Mouse (Mus musculus) embryonic stem cell, embryonic (primary cell): ENCODE measurements around the gene Nr1i3.

Experiments used
- CTCF ChIA-PET, 4 experiments: fragments of 300-600 bp in 2 of 4; fragments of 350-600 bp in 2 of 4; sonication (Branson Sonifier 250); formaldehyde crosslinking; loops; one replicate each; lab custom pipeline; 2022; ENCODE audit warnings: inconsistent platforms in 2 of 4; lab: Charles Lee
- POLR2A ChIA-PET, 4 experiments: fragments of 300-600 bp in 2 of 4; fragments of 350-600 bp in 2 of 4; sonication (Branson Sonifier 250); formaldehyde crosslinking; loops; one replicate each; lab custom pipeline; 2022; ENCODE audit warnings: antibody characterized with exemption in 4 of 4, inconsistent platforms in 1 of 4; lab: Charles Lee

The Nr1i3 gene

DNA sequence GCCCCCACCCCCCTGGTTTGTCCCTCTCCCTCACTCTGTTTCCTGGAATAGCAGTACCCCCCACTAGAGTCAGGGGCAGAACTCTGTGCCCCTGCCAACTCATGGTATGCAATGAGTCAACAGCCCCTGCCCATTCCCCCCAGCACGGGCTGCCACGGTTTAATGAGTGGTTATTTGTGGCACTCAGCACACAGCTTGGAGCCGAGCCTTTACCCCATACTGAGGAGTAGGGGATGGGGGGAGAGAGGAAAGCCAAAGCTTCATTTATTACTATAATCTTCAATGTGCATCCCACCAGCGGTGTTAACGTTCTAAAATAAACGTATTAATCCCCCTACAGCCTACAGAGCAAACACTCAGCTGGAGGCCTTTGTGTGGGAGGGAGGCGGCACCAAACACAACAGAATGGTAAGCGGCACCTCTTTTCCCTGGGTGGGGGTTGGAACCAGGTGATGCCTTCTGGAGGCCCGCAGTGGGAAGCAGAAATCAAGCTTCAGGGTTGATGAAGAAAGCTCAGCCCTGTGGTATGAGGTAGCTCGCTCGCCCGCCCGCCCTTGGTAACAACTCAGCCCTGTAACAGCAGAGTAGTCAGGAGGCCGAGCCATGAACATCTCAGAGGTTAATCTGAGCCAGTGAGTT is 24.2 kb upstream of the Nr1i3 start:
- ChIA-PET POLR2A (interaction anchor here (0.6 to 2.1 kb wide), 14 partner anchors 7 to 378 kb away, joined by 3 to 8 read pairs (median 4); partner anchors contain the start of genes Atf6 (in 1 of the 4), Nr1i3 (in 1 of the 4) and Pcp4l1 (in 1 of the 4)), CTCF (interaction anchor here in 3 of 4 experiments (0.6 to 2.5 kb wide), 10 partner anchors 15 to 138 kb away, joined by 3 to 18 read pairs (median 3); partner anchors contain the start of gene Tomm40l (in 1 of the 3))

DNA sequence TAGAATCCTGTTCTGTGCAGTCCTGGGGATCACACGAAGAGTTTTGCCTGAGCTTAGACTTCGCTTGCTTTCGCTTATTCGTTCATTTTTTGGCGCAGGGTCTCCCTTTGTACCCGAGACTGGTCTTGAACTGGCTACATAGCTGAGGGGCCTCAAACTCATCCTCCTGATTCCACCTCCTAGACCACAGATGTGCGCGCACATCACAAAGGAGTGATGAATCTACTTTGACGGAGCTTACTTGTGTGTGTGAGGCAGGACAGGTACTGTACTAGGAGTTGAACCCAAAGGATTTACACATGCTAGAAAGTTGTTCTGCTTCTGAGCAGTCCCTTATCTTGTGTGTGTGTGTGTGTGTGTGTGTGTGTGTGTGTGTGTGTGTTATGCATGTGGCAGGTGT is 22.9 kb upstream of the Nr1i3 start:
- ChIA-PET POLR2A (interaction anchor here in 2 of 4 experiments (0.7 to 1.9 kb wide), 4 partner anchors 12 to 40 kb away, joined by 3 to 5 read pairs (median 4); partner anchors contain the start of genes Mpz (in 1 of the 2) and Sdhc (in 1 of the 2)), CTCF (interaction anchor here (0.6 to 2.5 kb wide), 5 partner anchors 15 to 166 kb away, joined by 3 to 18 read pairs (median 4); partner anchors contain the start of gene Tomm40l (in 1 of the 4))

DNA sequence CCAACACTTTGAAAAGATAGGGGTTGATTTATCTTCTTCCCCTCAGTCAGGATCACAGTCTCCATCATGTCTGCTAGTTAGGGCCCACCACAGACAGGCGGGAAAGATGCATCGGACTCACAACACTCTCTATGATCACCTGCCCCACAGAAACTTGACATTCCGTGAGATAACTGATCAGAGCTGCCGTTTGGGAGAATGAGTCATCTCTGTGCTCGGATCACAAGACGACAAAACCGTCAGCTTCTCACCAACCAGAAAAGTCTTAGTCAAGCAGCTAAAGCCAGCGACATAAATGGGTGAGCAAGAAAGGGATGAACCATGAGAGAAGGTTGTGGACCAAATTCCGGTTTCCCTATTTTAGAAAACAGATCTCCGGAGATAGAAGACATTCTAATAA is 21.5 kb upstream of the Nr1i3 start:
- ChIA-PET POLR2A (interaction anchor here in 2 of 4 experiments (1.1 to 1.4 kb wide), 2 partner anchors 13 to 17 kb away, joined by 3 read pairs; no protein-coding TSS in a partner anchor), CTCF (interaction anchor here in 3 of 4 experiments (0.5 to 1.2 kb wide), 6 partner anchors 25 to 310 kb away, joined by 3 to 10 read pairs (median 4); no protein-coding TSS in a partner anchor)

DNA sequence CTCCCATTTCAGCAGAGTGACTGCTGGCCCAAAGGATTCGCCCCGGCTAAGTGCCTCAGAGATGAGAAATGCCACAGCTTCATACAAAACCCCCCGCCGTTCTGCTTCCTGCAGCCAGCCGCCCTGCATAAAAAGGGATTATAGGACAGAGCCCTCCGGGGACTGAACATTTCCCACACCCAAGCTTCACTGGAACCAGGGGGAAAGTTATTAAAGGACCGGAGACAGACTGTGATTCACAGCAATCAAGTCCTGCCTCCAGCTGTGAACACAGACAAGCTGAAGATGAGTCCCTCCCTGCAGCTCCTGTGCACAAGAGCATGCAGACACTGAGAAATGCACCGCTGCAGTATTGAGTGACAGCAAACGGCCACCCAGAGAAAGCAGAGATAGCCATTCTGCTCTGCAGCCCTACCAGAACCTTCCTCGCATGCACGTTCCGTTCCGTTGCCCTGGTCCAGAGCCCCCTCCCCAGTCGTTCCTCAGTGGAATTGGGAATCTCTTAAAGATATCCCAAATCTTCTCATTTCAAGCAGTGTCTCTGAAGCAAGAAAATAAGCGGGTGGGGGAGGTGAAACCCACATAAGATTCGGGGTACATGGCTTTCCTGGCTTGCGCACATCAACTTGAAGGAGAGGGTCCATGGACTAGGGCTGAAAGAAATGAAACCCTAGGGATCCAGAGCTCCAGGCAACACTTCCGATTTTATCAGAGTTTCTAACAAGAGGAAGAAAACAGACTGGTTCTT is 20.5 kb upstream of the Nr1i3 start:
- CTCF ChIA-PET = interaction anchor here in 3 of 4 experiments (0.5 to 1.6 kb wide), 7 partner anchors 23 to 29 kb away, joined by 3 to 4 read pairs (median 3); no protein-coding TSS in a partner anchor
- POLR2A ChIA-PET = interaction anchor here in 3 of 4 experiments (1.0 to 3.7 kb wide), 8 partner anchors 9 to 220 kb away, joined by 3 to 24 read pairs (median 3); partner anchors contain the start of genes Nr1i3 (in 1 of the 3) and Tomm40l (in 1 of the 3)

DNA sequence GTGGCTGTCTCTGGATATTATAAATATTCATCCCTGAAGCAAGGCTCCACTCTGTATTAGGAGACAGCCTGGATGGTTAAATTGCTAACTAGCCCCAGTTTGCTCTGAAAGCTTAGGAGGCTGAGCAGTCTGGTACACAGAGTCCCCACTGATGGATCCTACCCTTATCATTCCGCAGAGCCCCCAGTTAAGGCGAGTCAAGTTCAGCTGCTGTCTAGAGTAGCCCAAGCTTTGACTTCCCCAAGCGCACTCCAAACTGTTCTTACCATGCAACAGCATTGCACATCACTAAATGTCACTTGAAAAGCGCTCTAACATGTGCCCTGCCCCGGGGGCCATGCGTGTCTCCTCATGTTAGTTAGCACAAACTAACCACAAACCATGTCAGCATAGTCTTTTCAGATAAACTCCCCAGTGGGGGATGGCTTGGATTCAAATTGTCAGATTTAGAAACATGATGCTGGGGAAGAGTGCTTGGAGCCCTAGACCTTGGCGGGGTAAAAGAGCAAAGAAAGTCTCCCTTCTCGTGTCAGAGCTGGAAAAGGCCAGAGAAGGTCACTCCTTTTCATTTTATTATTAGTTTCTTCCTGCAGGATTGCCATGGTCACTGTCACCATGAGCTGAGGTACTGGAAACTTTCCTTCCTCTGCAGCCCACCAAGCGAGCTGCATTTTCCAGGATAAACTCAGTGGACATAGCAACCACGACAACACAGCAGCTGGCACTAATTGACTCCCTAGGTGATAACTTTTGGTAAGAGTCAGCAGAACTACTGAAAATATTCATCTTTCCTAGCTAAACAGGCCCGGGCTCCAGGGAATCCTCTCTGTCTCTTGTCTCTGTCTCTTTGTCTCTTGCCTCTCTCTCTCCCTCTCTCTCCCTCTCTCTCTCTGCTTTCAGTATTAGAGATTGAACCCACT is 19.6 kb upstream of the Nr1i3 start:
- CTCF ChIA-PET = interaction anchor here (1.4 to 2.6 kb wide), 4 partner anchors 26 to 27 kb away, joined by 4 to 22 read pairs (median 8); partner anchors contain the start of gene Tomm40l (in 1 of the 4)
- POLR2A ChIA-PET = interaction anchor here in 3 of 4 experiments (0.6 to 3.7 kb wide), 14 partner anchors 9 to 219 kb away, joined by 3 to 24 read pairs (median 4); partner anchors contain the start of genes Nr1i3 (in 1 of the 3) and Tomm40l (in 1 of the 3)

DNA sequence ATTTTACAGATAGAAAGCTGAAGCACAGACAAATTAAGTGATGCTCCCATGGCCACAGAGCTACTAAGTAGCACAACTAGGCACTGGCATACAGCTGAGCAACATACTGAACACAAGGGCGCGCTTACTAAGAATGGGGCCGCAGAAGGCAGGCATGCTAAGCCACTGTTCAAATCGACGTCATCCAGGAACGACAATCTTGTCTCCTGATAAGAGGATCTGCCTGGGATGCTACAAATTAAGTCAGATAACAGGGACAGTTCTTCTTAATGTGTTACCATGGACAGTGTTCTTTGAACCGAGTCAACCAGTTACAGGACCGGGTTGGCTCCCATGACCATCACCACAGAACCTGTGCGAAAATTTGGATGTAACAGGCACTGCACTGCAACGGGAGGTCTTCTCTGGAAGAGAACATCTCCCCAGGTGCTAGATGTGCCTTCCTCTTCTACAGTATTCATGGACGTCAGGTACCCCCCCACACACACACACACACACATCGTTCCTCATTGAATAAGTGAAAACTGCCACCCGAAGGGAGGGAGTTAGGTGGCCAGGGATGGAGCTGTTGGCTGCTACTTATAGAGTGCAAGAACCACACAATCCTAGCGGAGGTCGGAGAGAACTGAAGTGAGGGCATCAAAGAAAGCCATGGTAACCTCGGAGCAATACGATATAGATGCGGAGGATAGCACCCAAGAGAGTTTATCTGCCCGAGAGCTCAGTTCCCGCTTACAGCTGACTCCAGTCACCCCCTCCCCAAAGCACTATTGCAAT is 18.5 kb upstream of the Nr1i3 start:
- POLR2A ChIA-PET = interaction anchor here (0.6 to 3.7 kb wide), 26 partner anchors 9 to 282 kb away, joined by 3 to 24 read pairs (median 4); partner anchors contain the start of genes B4galt3 (in 1 of the 4), Nr1i3 (in 1 of the 4), Ppox (in 1 of the 4) and Tomm40l (in 1 of the 4)

DNA sequence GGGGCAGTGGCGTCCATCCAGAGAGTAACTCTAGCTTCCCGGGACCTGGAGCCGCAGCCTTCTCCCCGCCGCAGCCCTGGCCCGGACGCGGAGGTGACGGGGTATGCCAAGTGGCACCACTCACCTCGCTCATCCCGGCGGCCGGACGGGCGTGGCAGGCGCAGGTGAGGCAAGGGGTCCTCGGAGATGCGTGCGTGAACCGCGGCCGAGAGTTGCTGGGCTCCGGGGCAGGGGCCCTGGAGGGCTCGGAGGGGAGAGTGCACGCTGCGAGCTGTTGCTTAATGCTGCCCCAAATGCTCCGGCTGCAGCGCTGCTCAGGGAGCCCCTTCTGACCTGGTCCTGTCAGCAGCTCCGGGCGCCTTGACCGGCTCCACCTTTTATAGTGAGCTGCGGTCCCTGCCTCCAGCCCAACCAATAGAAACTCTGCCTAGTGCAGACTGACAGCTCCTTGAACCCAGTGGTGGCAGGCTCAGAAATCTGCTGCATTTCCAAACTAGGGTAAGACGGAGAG is 17.8 kb upstream of the Nr1i3 start, which contains the start of gene Pcp4l1:
Gene Pcp4l1, minus strand, starts transcription at position 382 of the 511 bp plus-strand sequence.
- CTCF ChIA-PET = interaction anchor here (0.6 to 2.6 kb wide), 14 partner anchors 12 to 179 kb away, joined by 3 to 22 read pairs (median 4); partner anchors contain the start of genes Ppox (in 1 of the 4) and Tomm40l (in 1 of the 4)

More for the DNA sequence above, 18.5 kb upstream of the Nr1i3 start:
- CTCF ChIA-PET = interaction anchor here (0.6 to 2.6 kb wide), 9 partner anchors 13 to 76 kb away, joined by 3 to 22 read pairs (median 4); partner anchors contain the start of gene Tomm40l (in 1 of the 4)

DNA sequence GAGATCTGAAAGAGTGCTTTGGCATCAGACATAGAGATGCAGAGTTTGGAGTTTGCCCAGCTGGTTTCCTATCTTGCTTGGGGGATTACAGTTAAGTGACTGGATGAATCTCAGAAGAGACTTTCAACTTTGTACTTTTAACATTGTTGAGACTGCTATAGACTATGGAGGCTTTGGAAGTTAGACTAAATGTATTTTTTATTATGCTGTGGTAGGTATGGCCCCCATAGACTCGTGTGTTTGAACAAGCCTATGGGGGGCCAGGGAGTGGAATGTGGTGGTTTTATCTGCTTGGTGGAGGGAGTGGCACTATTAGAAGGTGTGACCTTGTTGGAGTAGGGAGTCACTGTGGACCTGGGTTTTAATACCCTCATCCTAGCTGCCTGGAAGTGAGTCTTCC is 14.2 kb upstream of the Nr1i3 start:
- CTCF ChIA-PET = interaction anchor here in 1 of 4 experiments (0.6 kb wide), 1 partner anchor 88 kb away, joined by 3 read pairs; no protein-coding TSS in a partner anchor

More for the DNA sequence above, 17.8 kb upstream of the Nr1i3 start, which contains the start of gene Pcp4l1:
- POLR2A ChIA-PET = interaction anchor here (0.6 to 3.7 kb wide), 39 partner anchors 7 to 282 kb away, joined by 3 to 24 read pairs (median 4); partner anchors contain the start of genes Tomm40l (in 2 of the 4), B4galt3 (in 1 of the 4), Ndufs2 (in 1 of the 4) and Nr1i3 (in 1 of the 4)

DNA sequence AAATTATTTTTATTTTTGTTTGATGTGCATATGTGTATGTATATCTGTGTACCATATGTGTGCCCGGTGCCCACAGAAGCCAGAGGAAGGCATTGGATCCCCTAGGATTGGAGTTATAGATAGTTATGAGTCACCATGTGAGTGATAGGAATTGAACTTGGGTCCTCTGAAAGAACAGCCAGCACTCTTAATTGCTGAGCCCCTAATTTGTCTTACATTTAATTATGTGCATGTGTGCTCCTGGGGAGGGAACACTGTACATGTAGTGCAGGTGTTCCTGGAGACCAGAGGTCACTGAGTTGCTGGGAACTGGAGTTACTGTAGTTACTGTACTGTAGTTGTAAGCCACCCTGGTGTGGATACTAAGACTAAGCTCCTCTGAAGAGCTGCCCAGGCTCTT is 13.0 kb upstream of the Nr1i3 start:
- POLR2A ChIA-PET = no interaction called here
- CTCF ChIA-PET = interaction anchor here in 2 of 4 experiments (0.7 to 1.6 kb wide), 2 partner anchors 20 to 204 kb away, joined by 5 to 11 read pairs; no protein-coding TSS in a partner anchor

More for the DNA sequence above, 14.2 kb upstream of the Nr1i3 start:
- POLR2A ChIA-PET = interaction anchor here in 2 of 4 experiments (0.6 kb wide), 2 partner anchors 9 to 16 kb away, joined by 3 to 10 read pairs; no protein-coding TSS in a partner anchor

DNA sequence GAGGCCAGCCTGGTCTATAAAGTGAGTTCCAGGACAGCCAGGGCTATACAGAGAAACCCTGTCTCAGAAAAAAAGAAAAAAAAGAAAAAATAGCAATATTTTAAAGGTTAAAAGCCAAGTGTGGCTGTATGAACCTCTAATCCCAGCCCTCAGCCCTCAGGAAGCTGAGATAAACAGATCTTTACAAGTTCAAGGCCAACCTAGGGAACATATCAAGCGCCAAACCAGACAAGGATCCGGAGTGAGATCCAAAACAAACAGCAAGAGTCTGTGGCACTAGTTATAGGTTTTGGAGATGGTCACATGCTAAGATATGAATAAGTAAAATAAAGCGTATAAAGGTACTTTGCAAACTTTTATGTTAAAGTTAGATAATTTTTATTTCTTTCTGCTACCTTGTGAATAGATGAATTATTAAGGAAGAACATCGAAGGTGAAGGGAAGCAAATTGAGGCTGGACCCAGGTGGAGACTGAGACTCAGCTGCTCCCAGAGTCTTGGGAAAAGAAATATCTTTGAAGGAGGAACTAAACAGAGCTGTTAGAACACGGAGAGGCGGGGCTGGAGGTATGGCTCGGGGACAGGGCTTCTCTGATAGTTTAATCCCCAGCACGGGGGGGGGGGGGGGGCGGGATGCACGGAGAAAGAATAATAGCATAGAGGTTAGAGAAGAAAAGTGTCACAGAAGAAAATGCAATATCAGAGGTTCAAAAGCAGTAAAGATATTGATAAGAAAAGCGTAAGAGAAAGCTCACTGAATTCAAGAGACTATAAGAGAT is 10.1 kb upstream of the Nr1i3 start:
- POLR2A ChIA-PET = interaction anchor here in 3 of 4 experiments (0.6 to 2.1 kb wide), 8 partner anchors 8 to 82 kb away, joined by 3 to 5 read pairs (median 3); partner anchors contain the start of gene Pcp4l1 (in 1 of the 3)
- CTCF ChIA-PET = interaction anchor here in 2 of 4 experiments (0.6 to 0.7 kb wide), 3 partner anchors 15 to 41 kb away, joined by 3 to 15 read pairs (median 8); no protein-coding TSS in a partner anchor

DNA sequence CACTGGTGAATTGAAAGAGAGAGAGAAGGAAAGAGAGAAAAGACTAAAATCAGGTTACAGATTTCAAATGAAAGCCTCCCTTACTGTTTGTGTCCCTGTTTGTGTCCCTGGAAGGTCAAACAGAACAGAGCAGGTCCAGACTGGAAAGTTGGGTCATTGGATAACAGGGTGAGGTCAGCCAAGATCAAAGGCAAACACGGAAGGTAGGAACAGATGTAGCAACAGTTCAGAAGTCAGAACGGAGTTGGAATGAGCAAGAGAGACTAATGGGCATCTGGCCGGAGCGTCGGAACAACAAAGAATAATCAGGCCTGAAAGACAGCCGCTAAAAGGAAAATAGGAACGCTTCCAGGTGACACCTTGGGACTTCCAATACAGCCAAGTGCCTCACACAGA is 9.5 kb upstream of the Nr1i3 start:
- POLR2A ChIA-PET = interaction anchor here in 2 of 4 experiments (0.6 to 2.1 kb wide), 6 partner anchors 8 to 82 kb away, joined by 3 to 5 read pairs (median 3); partner anchors contain the start of gene Pcp4l1 (in 1 of the 2)
- CTCF ChIA-PET = interaction anchor here in 2 of 4 experiments (0.6 to 0.7 kb wide), 2 partner anchors 38 to 42 kb away, joined by 3 to 15 read pairs; no protein-coding TSS in a partner anchor

DNA sequence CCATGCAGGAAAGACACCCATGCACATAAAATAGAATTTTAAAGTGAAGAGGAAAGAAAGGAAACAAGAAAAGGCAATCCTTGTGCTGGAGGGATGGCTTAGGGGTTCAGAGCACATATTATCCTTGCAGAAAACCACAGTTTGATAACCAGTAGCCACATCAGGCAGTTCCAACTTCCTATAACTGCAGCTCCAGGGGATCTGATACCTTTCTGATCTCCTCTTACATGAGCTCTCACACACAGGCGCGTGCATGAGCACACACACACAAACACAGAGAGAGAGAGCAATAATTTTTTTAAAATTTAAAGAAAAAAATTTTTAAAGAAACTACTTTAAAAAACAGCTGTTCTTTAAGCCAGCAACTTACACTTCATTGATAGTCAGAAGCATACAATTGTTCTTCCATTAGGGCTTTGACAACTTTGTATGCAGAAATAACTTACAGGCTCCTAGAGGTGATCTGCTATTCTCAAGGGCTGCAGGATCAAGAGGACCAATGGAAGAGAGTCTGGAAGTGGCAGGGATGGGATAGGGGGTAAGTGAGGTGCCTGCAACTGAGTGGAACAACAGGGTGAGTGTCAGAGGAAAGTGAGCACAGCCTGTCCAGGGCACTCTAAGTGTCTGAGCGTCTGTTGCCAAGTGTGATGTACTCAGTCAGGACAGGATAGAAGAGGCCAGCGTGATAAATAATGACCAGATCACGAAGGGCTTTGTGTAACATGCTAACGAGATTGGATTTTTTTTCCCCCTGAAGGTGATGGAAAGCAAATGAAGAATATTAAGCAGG is 7.9 kb upstream of the Nr1i3 start:
- POLR2A ChIA-PET = interaction anchor here in 2 of 4 experiments (0.9 to 1.4 kb wide), 3 partner anchors 12 to 15 kb away, joined by 3 to 6 read pairs (median 3); partner anchors contain the start of gene Tomm40l (in 1 of the 2)
- CTCF ChIA-PET = interaction anchor here in 2 of 4 experiments (0.5 to 0.9 kb wide), 2 partner anchors 15 kb away, joined by 3 read pairs; no protein-coding TSS in a partner anchor

DNA sequence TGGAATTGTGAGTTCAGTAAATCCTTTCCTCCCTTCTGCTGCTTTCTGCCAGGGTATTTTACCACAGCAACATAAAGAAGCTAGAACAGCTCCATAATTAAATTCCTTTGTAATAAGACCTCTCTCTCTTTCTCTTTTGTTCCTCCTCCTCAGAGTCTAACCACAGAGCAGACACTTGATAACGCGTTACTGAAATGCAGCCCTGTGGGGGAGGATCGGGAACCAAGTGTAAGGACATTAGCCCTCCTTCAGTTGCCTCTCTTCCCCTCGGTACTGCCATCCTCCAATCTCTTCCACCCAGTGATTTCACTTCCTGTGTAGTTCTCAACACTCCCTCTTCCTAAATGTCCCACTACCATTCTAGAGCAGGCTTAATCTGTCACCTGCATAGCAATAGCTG is 4.4 kb upstream of the Nr1i3 start:
- ChIA-PET POLR2A (interaction anchor here in 2 of 4 experiments (0.5 to 1.7 kb wide), 8 partner anchors 8 to 356 kb away, joined by 3 to 6 read pairs (median 3); partner anchors contain the start of genes B4galt3 (in 1 of the 2) and Pcp4l1 (in 1 of the 2)), CTCF (interaction anchor here in 1 of 4 experiments (1.6 kb wide), 1 partner anchor 11 kb away, joined by 5 read pairs; no protein-coding TSS in a partner anchor)
